Mouse (Mus musculus): Measurements from ENCODE around the gene Ikbke. TPM values are rescaled to one million over a fixed set of nuclear protein-coding genes. Genes with fewer than 3 reads are reported as not detected.

Gene Ikbke
- total RNA-seq (2023): 250 TPM

DNA sequence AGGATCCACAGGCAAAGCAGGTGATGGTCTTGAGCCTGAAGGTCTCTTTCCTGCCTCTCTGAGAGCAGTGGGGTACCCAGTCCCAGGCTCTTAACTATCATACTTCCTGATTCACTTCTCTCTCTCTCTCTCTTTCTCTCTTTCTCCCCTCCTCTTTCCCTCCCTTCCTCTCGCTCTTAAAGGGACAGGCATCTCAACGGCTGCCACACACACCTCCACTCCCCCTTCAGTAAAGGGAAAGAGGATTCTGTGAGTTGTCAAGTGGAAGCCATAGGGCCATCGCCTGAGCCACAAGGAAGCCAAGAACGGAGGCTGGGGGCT is at the start of gene Ikbke:
Gene Ikbke, minus strand, starts transcription at position 151 of the 321 bp plus-strand sequence.

DNA sequence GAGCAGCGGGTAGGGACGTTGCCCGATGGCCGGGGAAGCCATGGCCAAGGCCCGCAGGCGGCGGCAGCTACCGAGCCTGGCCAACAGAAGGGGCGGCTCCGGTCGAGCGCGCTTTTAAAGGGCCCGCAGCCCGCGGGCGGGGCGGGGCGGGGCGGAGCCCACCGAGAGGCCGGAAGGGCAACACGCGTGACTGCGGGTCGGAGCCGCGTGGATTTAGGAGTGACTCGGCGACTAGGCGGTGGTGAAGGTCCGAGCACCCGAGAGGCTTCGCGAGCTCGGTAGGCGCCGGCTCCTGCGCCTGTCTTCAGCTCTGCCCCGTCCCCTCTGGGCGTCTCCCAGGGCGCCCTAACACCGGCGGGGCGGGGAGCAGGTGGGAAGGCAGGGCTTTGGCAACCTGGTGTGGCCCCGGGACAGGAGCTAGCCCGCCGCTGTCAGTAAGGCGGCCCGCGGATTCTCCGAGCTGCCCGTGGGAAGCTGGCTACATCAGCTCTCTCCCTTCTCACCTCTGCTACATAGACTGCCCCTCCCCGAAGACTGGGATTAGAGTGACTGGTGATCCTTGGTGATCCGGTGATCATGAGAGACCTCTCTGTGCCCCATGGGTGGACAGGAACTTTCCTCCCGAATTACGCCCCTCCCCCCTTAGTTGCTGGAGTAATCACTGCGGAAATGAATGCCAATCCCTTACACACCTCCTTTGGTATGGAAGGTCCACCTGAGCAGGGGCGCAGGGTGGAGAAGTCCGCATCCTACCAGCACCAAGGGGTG is 34.1 kb downstream of the Ikbke start, which contains the start of gene Rassf5:
Gene Rassf5, minus strand, starts transcription at position 170 of the 768 bp plus-strand sequence.

Other genes with a start within 250 kb of the Ikbke start
- 72.0 TPM for gene Mapkapk2, start 181.8 kb downstream of the Ikbke start, total RNA-seq (2023)
- gene Dyrk3, start 141.3 kb downstream of the Ikbke start, total RNA-seq (2023): 2.0 TPM
- 26.7 TPM for gene Eif2d, start 126.4 kb downstream of the Ikbke start, total RNA-seq (2023)
- 154 TPM for gene Rassf5, start 34.3 kb downstream of the Ikbke start, total RNA-seq (2023)
- 69.8 TPM for gene Srgap2, start 247.7 kb upstream of the Ikbke start, total RNA-seq (2023)
- gene Fam72a, start 248.3 kb upstream of the Ikbke start, total RNA-seq (2023): 0.41 TPM

All from CD4-positive naive resting alpha-beta T cell, adult 76 days (primary cell).